Mouse (Mus musculus): ENCODE measurements at regions not wholly inside any gene's neighbourhood (a gene's known extent, or its start where the extent isn't known, plus 50 kb on each side); places are given as distances from the start of the nearest gene placed in this dataset.

DNA sequence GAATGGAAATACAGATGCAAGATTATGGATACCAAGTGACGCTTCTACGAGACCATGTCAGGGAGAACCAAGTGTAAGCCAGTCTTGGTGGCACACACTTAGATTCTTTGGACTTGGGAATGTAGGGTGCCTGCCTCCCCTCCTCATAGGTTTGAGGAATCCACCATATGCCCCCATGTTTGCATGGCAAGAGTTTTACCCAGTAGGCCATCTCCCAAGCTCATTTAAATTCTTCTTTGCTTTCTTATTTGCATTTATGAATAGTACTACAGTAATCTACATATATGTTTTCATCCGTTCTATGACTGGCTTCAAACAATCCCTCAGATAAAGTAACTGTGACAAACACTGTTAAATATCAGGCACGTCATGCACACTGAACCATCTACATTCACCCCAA, 67.3 kb downstream of the Cox18 start:
- no peak for TF ChIP-seq CTCF (IDR thresholded peaks at IDR 0.05; ENCODE audit: extremely low read depth, insufficient read depth, low read length)
- no peak for TF ChIP-seq POLR2A (IDR thresholded peaks at IDR 0.05; ENCODE audit: extremely low read depth, insufficient read depth, low read length)

Measured in cortical plate, adult 2 months (tissue).